Mouse (Mus musculus): ENCODE results near the gene Ist1.

Gene Ist1

DNA sequence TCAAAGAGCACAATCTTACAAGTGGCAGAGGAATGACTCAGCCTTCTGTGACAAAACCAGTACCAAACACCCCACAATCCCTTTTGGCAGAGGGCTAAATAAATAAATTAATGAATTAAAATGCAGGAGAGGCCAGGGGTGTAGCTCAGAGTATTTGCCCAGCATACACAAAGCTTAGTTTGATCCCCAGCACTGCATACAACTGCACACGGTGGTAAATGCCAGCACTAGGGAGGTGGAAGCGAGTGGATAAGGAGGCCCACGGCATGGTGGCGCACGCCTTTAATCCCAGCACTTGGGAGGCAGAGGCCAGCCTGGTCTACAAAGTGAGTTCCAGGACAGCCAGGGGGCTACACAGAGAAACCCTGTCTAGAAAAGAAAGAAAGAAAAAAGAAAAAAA, 20.4 kb downstream of the Ist1 start:
- H3K4me1 ChIP-seq (replicated peaks; ENCODE audit: low read depth, low read length), result no peaks in the 10 kb centered on the region
- no peaks in the 10 kb centered on the region for H3K27me3 ChIP-seq (ENCODE audit: insufficient read depth, low read length)
- no peaks in the 10 kb centered on the region for H3K9me3 ChIP-seq (ENCODE audit: low read length)
- TF ChIP-seq POU5F1 (IDR thresholded peaks at IDR 0.05; ENCODE audit: borderline replicate concordance, low read length), result no peak
- TF ChIP-seq NANOG (IDR thresholded peaks at IDR 0.05; ENCODE audit: borderline replicate concordance, low read length), result no peak
- no peak for TF ChIP-seq CTCF (conservative IDR thresholded peaks at IDR 0.05; ENCODE audit: low read length)
- no peak overlapping the region for H3K4me3 ChIP-seq (replicated peaks; ENCODE audit: low read length)
- H3K36me3 ChIP-seq (ENCODE audit: insufficient read depth, low read length), result peaks cover 79% of the 10 kb centered on the region

DNA sequence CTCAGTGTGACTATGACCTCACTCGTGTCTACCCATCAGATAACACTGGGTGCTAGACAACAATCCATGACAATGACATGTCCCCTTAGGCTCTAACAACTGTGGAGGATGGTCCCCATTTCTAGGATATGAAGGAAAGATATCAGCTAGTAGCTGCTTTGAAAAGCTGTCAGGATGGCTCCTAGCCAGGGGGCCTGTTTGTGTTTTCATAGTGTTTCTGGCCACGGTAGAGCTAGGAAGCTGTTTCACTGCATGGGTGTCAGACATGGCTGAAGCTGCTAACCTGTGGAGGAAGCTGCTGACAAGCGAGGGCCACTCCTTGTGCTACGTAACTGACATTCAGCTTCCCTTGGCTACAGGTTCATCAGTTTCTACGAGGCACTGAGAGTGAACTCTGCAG, 26.4 kb downstream of the Ist1 start:
- Histone ChIP-seq H3K4me3 (replicated peaks; ENCODE audit: low read length) (no peak overlapping the region), H3K9me3 (ENCODE audit: low read length) (no peaks in the 10 kb centered on the region), H3K36me3 (ENCODE audit: insufficient read depth, low read length) (peaks cover 29% of the 10 kb centered on the region), H3K27me3 (ENCODE audit: insufficient read depth, low read length) (no peaks in the 10 kb centered on the region), H3K4me1 (replicated peaks; ENCODE audit: low read depth, low read length) (no peaks in the 10 kb centered on the region)
- TF ChIP-seq POU5F1 (IDR thresholded peaks at IDR 0.05; ENCODE audit: borderline replicate concordance, low read length), result no peak

DNA sequence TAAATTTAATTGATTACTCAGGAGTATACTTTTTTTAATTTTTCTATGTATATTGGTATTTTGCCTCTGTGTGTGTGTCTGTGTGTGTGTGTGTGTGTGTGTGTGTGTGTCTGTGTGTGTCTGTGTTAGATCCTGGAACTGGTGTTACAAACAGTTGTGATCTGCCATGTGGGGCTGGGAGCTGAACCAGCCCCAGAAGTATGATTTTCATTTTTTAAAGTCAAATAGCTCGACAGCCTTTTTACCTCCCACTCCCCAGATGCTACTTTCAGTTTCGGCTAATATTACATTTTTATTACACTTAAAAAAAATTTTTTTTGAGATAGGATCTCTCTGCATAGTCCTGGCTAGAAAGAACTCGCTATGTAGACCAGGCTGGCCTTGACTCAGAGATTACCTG, 30.7 kb downstream of the Ist1 start:
- no peak for TF ChIP-seq CTCF (conservative IDR thresholded peaks at IDR 0.05; ENCODE audit: low read length)
- TF ChIP-seq NANOG (IDR thresholded peaks at IDR 0.05; ENCODE audit: borderline replicate concordance, low read length), result no peak
- no peak for TF ChIP-seq POU5F1 (IDR thresholded peaks at IDR 0.05; ENCODE audit: borderline replicate concordance, low read length)
- H3K4me1 ChIP-seq (replicated peaks; ENCODE audit: low read depth, low read length), result no peaks in the 10 kb centered on the region
- no peaks in the 10 kb centered on the region for H3K9me3 ChIP-seq (ENCODE audit: low read length)
- no peak overlapping the region for H3K4me3 ChIP-seq (replicated peaks; ENCODE audit: low read length)
- no peaks in the 10 kb centered on the region for H3K27me3 ChIP-seq (ENCODE audit: insufficient read depth, low read length)
- 0 out of 2 replicates have a peak, but pooled peaks cover 6% of the 10 kb centered on the region for H3K36me3 ChIP-seq (ENCODE audit: insufficient read depth, low read length)

DNA sequence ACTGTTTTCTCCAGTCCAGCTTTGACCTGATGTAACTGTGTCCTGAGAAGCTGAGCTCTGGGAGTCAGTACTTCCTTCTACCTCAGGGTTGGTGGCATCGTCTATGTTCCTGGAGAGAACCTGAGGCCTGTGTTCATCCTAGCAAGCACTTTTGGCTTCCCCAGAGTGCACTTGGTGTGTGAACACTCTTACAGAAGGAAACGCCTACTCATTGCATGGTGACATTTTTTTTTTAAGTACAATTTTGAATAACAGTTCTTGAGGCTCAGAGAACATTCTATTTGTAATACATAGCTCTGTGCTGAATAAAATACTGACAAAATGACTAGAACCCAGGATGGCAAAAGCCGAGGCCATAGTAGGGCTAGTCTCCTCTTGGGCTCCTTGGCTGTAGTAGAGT, 36.2 kb downstream of the Ist1 start:
- Histone ChIP-seq H3K9me3 (ENCODE audit: low read length) (no peaks in the 10 kb centered on the region), H3K4me3 (replicated peaks; ENCODE audit: low read length) (no peak overlapping the region), H3K27me3 (ENCODE audit: insufficient read depth, low read length) (no peaks in the 10 kb centered on the region), H3K4me1 (replicated peaks; ENCODE audit: low read depth, low read length) (no peaks in the 10 kb centered on the region), H3K36me3 (ENCODE audit: insufficient read depth, low read length) (no peaks in the 10 kb centered on the region)
- TF ChIP-seq NANOG (IDR thresholded peaks at IDR 0.05; ENCODE audit: borderline replicate concordance, low read length), result no peak

DNA sequence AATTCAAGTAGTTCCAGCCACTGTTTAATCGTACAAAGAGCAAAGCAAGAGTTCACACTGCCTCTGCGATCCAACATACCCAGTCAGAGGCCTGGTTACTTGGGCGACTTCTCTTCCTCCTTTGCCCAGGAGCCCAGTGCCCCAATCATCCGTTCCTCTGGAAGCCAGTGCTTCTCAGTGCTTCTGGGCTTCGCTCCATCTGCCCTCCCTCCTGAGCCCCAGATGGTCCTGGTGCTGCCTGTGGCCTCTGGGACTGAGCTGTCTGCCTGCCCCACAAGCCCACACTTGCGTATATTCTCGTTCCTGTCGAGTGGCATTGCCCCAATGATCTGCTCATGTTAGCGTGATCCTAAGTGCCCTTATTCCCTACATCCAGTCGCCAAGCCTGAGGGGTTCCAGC, 42.3 kb downstream of the Ist1 start:
- Histone ChIP-seq H3K27me3 (ENCODE audit: insufficient read depth, low read length) (peaks cover 8% of the 10 kb centered on the region; the same call in 1 of the 2 replicates), H3K36me3 (ENCODE audit: insufficient read depth, low read length) (no peaks in the 10 kb centered on the region), H3K4me3 (replicated peaks; ENCODE audit: low read length) (no peak overlapping the region), H3K9me3 (ENCODE audit: low read length) (no peaks in the 10 kb centered on the region), H3K4me1 (replicated peaks; ENCODE audit: low read depth, low read length) (peaks cover 8% of the 10 kb centered on the region; the same call in 1 of the 2 replicates)
- no peak for TF ChIP-seq POU5F1 (IDR thresholded peaks at IDR 0.05; ENCODE audit: borderline replicate concordance, low read length)

DNA sequence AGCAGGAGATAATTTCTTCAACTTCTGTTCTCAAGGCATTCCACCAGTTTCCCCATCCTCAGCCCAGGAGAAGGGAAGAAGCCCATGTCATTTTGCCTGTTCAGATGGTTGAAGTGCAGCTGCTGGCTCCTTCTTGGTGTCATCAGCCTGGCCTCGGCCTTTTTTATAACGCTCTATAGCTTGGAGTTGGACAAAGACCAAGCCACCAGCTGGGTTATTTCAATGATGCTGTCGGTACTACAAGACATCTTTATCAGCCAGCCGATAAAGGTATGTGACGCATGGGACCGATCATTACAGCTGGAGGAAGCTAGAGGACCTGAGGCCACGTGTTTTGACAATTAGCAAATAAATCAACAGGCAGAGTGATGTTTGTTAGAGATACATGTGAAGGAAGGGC, 44.6 kb downstream of the Ist1 start:
- no peaks in the 10 kb centered on the region for H3K9me3 ChIP-seq (ENCODE audit: low read length)
- H3K27me3 ChIP-seq (ENCODE audit: insufficient read depth, low read length), result peaks cover 8% of the 10 kb centered on the region; the same call in 1 of the 2 replicates
- H3K4me3 ChIP-seq (replicated peaks; ENCODE audit: low read length), result no peak overlapping the region
- H3K4me1 ChIP-seq (replicated peaks; ENCODE audit: low read depth, low read length), result peaks cover 8% of the 10 kb centered on the region; the same call in 1 of the 2 replicates
- H3K36me3 ChIP-seq (ENCODE audit: insufficient read depth, low read length), result no peaks in the 10 kb centered on the region
- no peak for TF ChIP-seq NANOG (IDR thresholded peaks at IDR 0.05; ENCODE audit: borderline replicate concordance, low read length)
- no peak for TF ChIP-seq CTCF (conservative IDR thresholded peaks at IDR 0.05; ENCODE audit: low read length)
- TF ChIP-seq POU5F1 (IDR thresholded peaks at IDR 0.05; ENCODE audit: borderline replicate concordance, low read length), result no peak

DNA sequence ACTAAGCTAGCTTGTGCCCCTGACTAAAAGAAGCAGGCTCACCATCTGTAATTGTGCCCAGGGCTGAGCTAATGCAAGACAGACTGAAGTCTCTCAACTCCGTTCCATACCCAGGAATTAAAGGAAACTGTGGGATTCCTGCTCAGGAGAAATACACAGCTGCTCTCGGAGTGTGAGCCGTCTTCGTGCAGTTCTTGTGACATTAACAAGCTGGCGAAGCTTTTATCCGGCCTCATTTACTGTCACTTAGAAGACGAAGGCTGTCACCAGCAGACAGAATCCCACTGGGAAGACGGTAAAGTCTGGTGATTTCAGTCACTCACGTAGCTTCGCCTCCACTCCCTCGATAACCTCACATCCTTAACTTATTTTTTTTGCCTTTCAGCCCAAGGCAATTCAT, 45.7 kb downstream of the Ist1 start:
- Histone ChIP-seq H3K36me3 (ENCODE audit: insufficient read depth, low read length) (no peaks in the 10 kb centered on the region), H3K27me3 (ENCODE audit: insufficient read depth, low read length) (peaks cover 8% of the 10 kb centered on the region; the same call in 1 of the 2 replicates), H3K4me1 (replicated peaks; ENCODE audit: low read depth, low read length) (peaks cover 8% of the 10 kb centered on the region; the same call in 1 of the 2 replicates), H3K9me3 (ENCODE audit: low read length) (no peaks in the 10 kb centered on the region), H3K4me3 (replicated peaks; ENCODE audit: low read length) (no peak overlapping the region)
- TF ChIP-seq NANOG (IDR thresholded peaks at IDR 0.05; ENCODE audit: borderline replicate concordance, low read length), result no peak
- TF ChIP-seq POU5F1 (IDR thresholded peaks at IDR 0.05; ENCODE audit: borderline replicate concordance, low read length), result no peak
- TF ChIP-seq CTCF (conservative IDR thresholded peaks at IDR 0.05; ENCODE audit: low read length), result no peak

DNA sequence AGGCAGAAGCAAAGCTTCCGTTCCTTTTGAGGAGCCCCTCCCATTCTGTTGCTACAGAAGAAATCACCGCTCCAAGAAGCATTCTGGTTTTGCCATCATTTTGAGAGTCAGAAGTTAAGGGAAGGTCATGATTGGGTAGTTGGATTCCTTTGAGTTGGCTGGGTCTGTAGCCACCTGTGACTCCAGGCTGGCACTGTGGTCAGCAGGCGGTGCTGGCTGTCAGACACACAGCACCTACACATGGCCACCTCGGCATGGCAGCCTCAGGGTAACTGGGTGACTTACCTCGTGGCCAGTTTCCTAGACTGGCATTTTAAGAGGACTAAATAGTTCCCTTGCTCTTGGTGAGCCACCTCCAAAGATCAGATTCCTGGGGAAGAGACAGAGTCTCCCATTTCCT, 51.8 kb downstream of the Ist1 start:
- H3K4me1 ChIP-seq (replicated peaks; ENCODE audit: low read depth, low read length), result no peaks in the 10 kb centered on the region
- no peak for TF ChIP-seq NANOG (IDR thresholded peaks at IDR 0.05; ENCODE audit: borderline replicate concordance, low read length)
- no peak for TF ChIP-seq POU5F1 (IDR thresholded peaks at IDR 0.05; ENCODE audit: borderline replicate concordance, low read length)
- no peak for TF ChIP-seq CTCF (conservative IDR thresholded peaks at IDR 0.05; ENCODE audit: low read length)

DNA sequence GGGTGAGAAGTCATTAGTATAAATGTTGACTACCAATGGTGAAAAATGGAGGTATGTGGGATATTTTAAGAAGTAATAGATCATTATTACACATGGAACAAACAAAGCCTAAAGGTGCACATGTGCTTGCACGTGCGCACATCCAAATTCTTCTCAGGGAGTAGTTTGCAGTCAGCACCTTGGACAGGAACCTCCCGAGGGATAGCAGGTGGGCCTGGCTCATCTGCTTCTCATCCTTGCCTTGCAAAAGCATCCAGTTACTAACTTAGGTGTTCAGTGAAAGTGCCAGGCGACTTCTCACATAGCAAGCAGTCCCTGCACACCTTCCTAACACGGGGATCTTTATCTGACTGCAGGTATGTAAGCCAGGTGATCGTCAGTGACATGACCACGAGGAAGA, 52.6 kb downstream of the Ist1 start:
- TF ChIP-seq POU5F1 (IDR thresholded peaks at IDR 0.05; ENCODE audit: borderline replicate concordance, low read length), result no peak
- TF ChIP-seq NANOG (IDR thresholded peaks at IDR 0.05; ENCODE audit: borderline replicate concordance, low read length), result no peak
- TF ChIP-seq CTCF (conservative IDR thresholded peaks at IDR 0.05; ENCODE audit: low read length), result no peak
- Histone ChIP-seq H3K27me3 (ENCODE audit: insufficient read depth, low read length) (0 out of 2 replicates have a peak, but pooled peaks cover 3% of the 10 kb centered on the region), H3K36me3 (ENCODE audit: insufficient read depth, low read length) (no peaks in the 10 kb centered on the region), H3K4me1 (replicated peaks; ENCODE audit: low read depth, low read length) (no peaks in the 10 kb centered on the region), H3K9me3 (ENCODE audit: low read length) (no peaks in the 10 kb centered on the region), H3K4me3 (replicated peaks; ENCODE audit: low read length) (no peak overlapping the region)

More for the DNA sequence above, 51.8 kb downstream of the Ist1 start:
- H3K27me3 ChIP-seq (ENCODE audit: insufficient read depth, low read length), result 0 out of 2 replicates have a peak, but pooled peaks cover 3% of the 10 kb centered on the region
- H3K4me3 ChIP-seq (replicated peaks; ENCODE audit: low read length), result no peak overlapping the region
- H3K9me3 ChIP-seq (ENCODE audit: low read length), result no peaks in the 10 kb centered on the region
- no peaks in the 10 kb centered on the region for H3K36me3 ChIP-seq (ENCODE audit: insufficient read depth, low read length)

Measured in E14TG2a.4 (cell line).